Mouse (Mus musculus): ENCODE data around the gene Gm4216. TPM values are rescaled to one million over a fixed set of nuclear protein-coding genes. Genes with fewer than 3 reads are reported as not detected.
"Not testable (repeated sequence)": the region's sequence is repeated elsewhere in the genome, so short reads cannot be mapped to it uniquely, and the experiment has no call there.

Gene Gm4216
- polyA plus RNA-seq (2015; fragmentation: Nextera tagmentation; extraction: Ambion mirVana), result not detected in 2 replicates

DNA sequence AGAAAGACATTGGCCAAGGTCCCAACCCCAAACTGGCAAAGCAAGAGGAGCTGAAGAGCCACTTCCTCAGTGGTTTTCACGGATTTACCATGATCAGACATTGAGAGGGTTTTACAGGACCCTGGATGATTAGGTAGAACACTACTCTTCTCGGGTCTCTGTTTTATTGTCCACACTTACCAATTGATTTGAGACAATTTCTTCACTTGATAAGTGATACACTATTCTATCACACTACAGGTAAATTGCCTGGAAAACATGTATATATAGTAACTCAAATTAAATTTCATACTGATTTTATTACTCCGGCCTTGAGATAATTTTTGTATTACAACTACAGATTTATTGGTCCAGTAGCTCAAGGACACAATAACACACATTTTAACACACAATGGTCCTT lies at the start of gene Gm4216:
Gene Gm4216, minus strand, starts transcription at position 101 of the 400 bp plus-strand sequence.
- not testable (repeated sequence) for H3K36me3 ChIP-seq; H3K27ac ChIP-seq; H3K4me3 ChIP-seq (replicated peaks); H3K4me2 ChIP-seq; H3K9me3 ChIP-seq (replicated peaks); H3K27me3 ChIP-seq; H3K4me1 ChIP-seq; ATAC-seq (replicated peaks; ENCODE audit: low FRiP score); H3K9ac ChIP-seq
- WGBS, result no CpG with 5 or more reads among the region's 3 CpGs

DNA sequence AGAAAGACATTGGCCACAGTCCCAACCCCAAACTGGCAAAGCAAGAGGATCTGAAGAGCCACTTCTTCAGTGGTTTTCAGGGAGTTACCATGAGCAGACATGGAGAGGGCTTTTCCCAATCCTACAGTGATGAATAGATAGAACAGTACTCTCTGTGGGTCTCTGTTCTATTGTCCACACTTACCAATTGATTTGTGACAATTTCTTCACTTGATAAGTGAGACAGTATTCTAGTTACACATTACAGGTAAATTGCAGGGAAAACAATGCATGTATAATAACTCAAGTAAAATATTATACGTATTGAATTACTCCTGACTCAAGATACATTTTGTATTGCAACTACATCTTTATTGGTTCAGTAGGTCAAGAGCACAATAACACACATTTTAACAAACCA lies 47.6 kb upstream of the Gm4216 start, which contains the start of gene Gm8720:
Gene Gm8720, minus strand, starts transcription at position 101 of the 400 bp plus-strand sequence.
- not testable (repeated sequence) for H3K9me3 ChIP-seq (replicated peaks); H3K36me3 ChIP-seq; H3K27me3 ChIP-seq; ATAC-seq (replicated peaks; ENCODE audit: low FRiP score); H3K9ac ChIP-seq; H3K27ac ChIP-seq; H3K4me2 ChIP-seq; H3K4me1 ChIP-seq; H3K4me3 ChIP-seq (replicated peaks)
- no CpG with 5 or more reads among the region's 1 CpGs for WGBS

- no CpG with 5 or more reads among the region's 1 CpGs for WGBS
- not testable (repeated sequence) for H3K9me3 ChIP-seq (replicated peaks); H3K27me3 ChIP-seq; H3K4me2 ChIP-seq; H3K4me1 ChIP-seq; ATAC-seq (replicated peaks; ENCODE audit: low FRiP score); H3K9ac ChIP-seq; H3K27ac ChIP-seq; H3K4me3 ChIP-seq (replicated peaks); H3K36me3 ChIP-seq
These were observed 35.5 kb upstream of the Gm4216 start, which contains the start of gene Vmn1r163 for GRCm38 (mm10) chr7:23055240-23055639. Gene Vmn1r163, plus strand, starts transcription at chr7:23055540.

DNA sequence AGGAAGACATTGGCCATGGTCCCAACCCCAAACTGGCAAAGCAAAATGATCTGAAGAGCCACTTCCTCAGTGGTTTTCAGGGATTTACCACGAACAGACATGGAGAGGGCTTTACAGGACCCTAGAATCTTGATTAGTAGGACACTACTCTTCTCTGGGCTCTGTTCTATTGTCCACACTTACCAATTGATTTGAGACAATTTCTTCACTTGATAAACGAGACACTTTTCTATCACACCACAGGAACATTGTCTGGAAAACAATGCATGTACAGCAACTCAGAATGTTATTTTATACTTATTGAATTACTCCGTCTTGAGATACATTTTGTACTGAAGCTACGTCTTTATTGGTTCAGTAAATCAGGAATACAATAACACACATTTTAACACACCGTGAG lies 35.1 kb downstream of the Gm4216 start, which contains the start of gene Gm4214:
Gene Gm4214, minus strand, starts transcription at position 101 of the 400 bp plus-strand sequence.
- H3K27ac ChIP-seq; H3K9ac ChIP-seq; H3K36me3 ChIP-seq; H3K4me3 ChIP-seq (replicated peaks); H3K4me2 ChIP-seq; ATAC-seq (replicated peaks; ENCODE audit: low FRiP score); H3K4me1 ChIP-seq; H3K27me3 ChIP-seq; H3K9me3 ChIP-seq (replicated peaks): not testable (repeated sequence)
- no CpG with 5 or more reads among the region's 5 CpGs for WGBS

Other genes with a start within 250 kb of the Gm4216 start
- gene Vmn1r158, start 229.1 kb downstream of the Gm4216 start, polyA plus RNA-seq (2015; fragmentation: Nextera tagmentation; extraction: Ambion mirVana), result not detected in 2 replicates
- not detected in 2 replicates for gene Vmn1r159, start 176.3 kb downstream of the Gm4216 start, polyA plus RNA-seq (2015; fragmentation: Nextera tagmentation; extraction: Ambion mirVana)
- not detected in 2 replicates for gene Vmn1r160, start 148.7 kb downstream of the Gm4216 start, polyA plus RNA-seq (2015; fragmentation: Nextera tagmentation; extraction: Ambion mirVana)
- not detected in 2 replicates for gene Gm4214, start 35.2 kb downstream of the Gm4216 start, polyA plus RNA-seq (2015; fragmentation: Nextera tagmentation; extraction: Ambion mirVana)
- not detected in 2 replicates for gene Vmn1r163, start 35.6 kb upstream of the Gm4216 start, polyA plus RNA-seq (2015; fragmentation: Nextera tagmentation; extraction: Ambion mirVana)
- not detected in 2 replicates for gene Gm8720, start 47.5 kb upstream of the Gm4216 start, polyA plus RNA-seq (2015; fragmentation: Nextera tagmentation; extraction: Ambion mirVana)
- gene Gm10662, start 124.6 kb upstream of the Gm4216 start, polyA plus RNA-seq (2015; fragmentation: Nextera tagmentation; extraction: Ambion mirVana), result not detected in 2 replicates
- gene Vmn1r165, start 197.4 kb upstream of the Gm4216 start, polyA plus RNA-seq (2015; fragmentation: Nextera tagmentation; extraction: Ambion mirVana), result not detected in 2 replicates
- gene Vmn1r166, start 231.8 kb upstream of the Gm4216 start, polyA plus RNA-seq (2015; fragmentation: Nextera tagmentation; extraction: Ambion mirVana), result not detected in 2 replicates